Mouse (Mus musculus) ovary, postnatal 10 days (tissue): ENCODE results near the gene Rab13.

Source experiments
- DNase-seq: peaks from one replicate; pipeline ENCODE4 v3.0.0; 2022; ENCODE audit warnings: low spot score

Gene Rab13

GRCm38 (mm10) chr3:90213377-90213866 lies at the start of gene Rab13, which contains the start of gene Rps27:
Rab13 (plus strand) TSS chr3:90213695.
Rps27 (minus strand) TSS chr3:90213651.
- peak; percentile 77 for DNase-seq

- no peak for DNase-seq
Observed at GRCm38 (mm10) chr3:90179566-90179965, 33.9 kb upstream of the Rab13 start.

GRCm38 (mm10) chr3:90183581-90183980 lies 29.9 kb upstream of the Rab13 start:
- no peak for DNase-seq

GRCm38 (mm10) chr3:90190859-90191510 lies 22.5 kb upstream of the Rab13 start:
- no peak for DNase-seq

- no peak for DNase-seq
Observed at GRCm38 (mm10) chr3:90194759-90195158, 18.7 kb upstream of the Rab13 start.

- no peak for DNase-seq
Observed at GRCm38 (mm10) chr3:90195644-90196043, 17.9 kb upstream of the Rab13 start.

GRCm38 (mm10) chr3:90197548-90197947 lies 15.9 kb upstream of the Rab13 start:
- DNase-seq, result no peak

- DNase-seq, result no peak
Observed at GRCm38 (mm10) chr3:90202884-90203283, 10.6 kb upstream of the Rab13 start.

GRCm38 (mm10) chr3:90203619-90204018 lies 9.9 kb upstream of the Rab13 start:
- no peak for DNase-seq

GRCm38 (mm10) chr3:90204582-90204981 lies 8.9 kb upstream of the Rab13 start:
- no peak for DNase-seq

GRCm38 (mm10) chr3:90208662-90209061 lies 4.8 kb upstream of the Rab13 start:
- no peak for DNase-seq

GRCm38 (mm10) chr3:90209908-90210566 lies 3.5 kb upstream of the Rab13 start:
- DNase-seq, result no peak

GRCm38 (mm10) chr3:90211475-90212398 lies 1.8 kb upstream of the Rab13 start:
- DNase-seq, result no peak

GRCm38 (mm10) chr3:90212723-90213122 lies 772 bp upstream of the Rab13 start:
- no peak for DNase-seq

- DNase-seq, result no peak
Observed at GRCm38 (mm10) chr3:90213956-90214684, 625 bp downstream of the Rab13 start.

- DNase-seq, result no peak
Observed at GRCm38 (mm10) chr3:90215825-90216380, 2.4 kb downstream of the Rab13 start.

GRCm38 (mm10) chr3:90220088-90220487 lies 6.6 kb downstream of the Rab13 start:
- no peak for DNase-seq

- peak; percentile 72 for DNase-seq
Observed at GRCm38 (mm10) chr3:90220531-90220951, 7.0 kb downstream of the Rab13 start.

GRCm38 (mm10) chr3:90221123-90221522 lies 7.6 kb downstream of the Rab13 start:
- DNase-seq, result no peak

- DNase-seq, result no peak
Observed at GRCm38 (mm10) chr3:90222455-90222854, 9.0 kb downstream of the Rab13 start.

- DNase-seq, result no peak
Observed at GRCm38 (mm10) chr3:90222941-90223340, 9.4 kb downstream of the Rab13 start.
